Mouse (Mus musculus) gonadal fat pad, adult 2 months (tissue): Measurements from ENCODE around the gene Ppfibp2. TPM values are rescaled to one million over a fixed set of nuclear protein-coding genes. Genes with fewer than 3 reads are reported as not detected.

Source experiments
- DNase-seq: peaks from one replicate; pipeline ENCODE4 v3.0.0-alpha.2; 2012; ENCODE audit warnings: low read depth
- polyA plus RNA-seq: library from polyadenylated mRNA; depleted of rRNA; stranded (reverse); fragments of >200 nt; gene quantifications from 2 replicates; pipeline ENCODE4 v1.2.3, GENCODE M21; 2012

Gene Ppfibp2
- polyA plus RNA-seq, 1 experiment, result 13.2 TPM

DNA sequence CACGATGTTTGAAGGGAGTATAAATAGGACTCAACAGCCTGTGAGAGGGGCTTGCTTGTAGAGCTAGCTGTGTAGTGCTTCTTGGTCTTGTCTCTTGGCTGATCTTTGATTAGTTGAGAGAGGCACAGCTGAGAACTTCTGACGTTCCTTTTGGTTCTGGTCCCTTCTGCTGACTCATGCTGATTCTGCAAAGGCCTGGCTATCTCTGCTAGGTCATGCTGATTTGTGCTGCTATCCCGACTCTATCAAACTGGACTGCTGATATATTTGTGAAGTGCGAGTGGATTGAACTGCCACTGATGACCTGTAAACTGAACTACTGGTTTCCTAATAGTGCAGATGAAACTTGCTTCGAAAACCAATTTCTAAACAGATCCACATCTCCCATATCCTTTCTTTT, 15.9 kb downstream of the Ppfibp2 start:
- DNase-seq, result no peak

DNA sequence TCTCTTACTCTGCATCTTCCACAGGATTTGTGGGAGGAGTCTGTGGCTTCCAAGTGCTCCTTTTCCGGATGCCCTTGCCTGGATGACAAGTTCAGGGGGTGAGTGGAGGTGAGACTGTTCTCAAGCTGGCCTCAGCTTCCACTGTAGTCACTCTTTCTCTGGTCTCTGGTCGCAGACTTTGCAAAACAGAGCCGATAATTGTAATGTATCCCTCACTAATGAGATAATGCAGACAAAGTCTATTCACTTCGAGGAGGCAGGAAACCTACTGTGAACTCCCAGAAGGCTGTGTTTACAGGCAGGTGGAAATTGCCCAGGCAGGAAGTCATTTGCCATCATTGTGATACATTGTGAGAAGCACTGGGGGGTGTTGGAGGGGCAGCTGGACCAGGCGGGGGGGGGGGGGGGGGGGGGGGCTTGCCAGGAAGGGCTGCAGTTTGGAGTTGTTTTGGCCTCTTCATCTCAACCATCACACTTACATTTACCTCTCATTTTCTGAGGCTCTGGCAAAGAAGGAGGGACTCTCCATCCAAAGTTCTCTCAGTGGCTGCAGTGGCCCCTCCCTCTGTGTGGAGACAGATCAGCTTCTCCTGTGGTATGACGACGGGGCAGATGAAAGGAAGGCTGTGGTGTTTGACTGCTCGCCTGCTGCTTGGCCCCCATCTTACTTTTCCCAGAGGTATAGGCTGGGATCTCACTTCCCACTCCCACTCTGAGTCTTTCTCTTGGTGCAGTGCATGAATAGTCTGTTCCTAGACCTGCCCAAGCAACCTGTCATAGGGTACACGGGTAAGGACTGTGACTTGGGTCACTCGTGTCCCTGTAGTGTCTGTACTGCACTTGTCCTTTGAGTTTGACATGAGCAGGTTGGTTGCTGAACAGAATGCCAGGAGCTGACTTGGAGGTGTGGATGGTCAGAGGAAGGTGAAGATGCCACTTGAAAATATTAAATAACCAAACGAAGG, 23.3 kb downstream of the Ppfibp2 start:
- no peak for DNase-seq

- no peak for DNase-seq
Observed at GRCm38 (mm10) chr7:107619225-107619624, 24.2 kb downstream of the Ppfibp2 start.

- no peak for DNase-seq
Observed at GRCm38 (mm10) chr7:107620137-107620536, 25.1 kb downstream of the Ppfibp2 start.

DNA sequence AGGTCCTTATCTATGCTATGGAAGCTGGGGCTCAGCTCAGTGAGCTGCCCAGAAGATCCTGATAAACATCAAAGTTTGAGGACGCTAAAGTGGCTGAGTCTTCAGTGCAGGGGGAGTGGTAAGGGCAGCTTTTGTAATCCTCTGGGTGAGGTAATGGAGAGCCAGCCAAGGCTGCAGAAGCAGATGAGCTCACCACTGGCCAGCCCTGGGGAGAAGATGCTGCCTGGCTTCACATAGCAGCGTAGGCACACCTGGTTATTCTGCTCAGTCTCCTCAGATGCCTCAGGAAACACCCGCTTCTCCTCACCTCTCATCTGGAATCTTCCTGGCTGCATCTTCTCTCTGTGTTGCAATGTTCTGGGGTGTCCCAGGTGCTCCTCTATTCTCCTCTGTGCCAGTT, 29.4 kb downstream of the Ppfibp2 start:
- peak; percentile 65 for DNase-seq

- DNase-seq, result no peak
Observed at GRCm38 (mm10) chr7:107625061-107625460, 30.1 kb downstream of the Ppfibp2 start, which contains the start of gene 5330417H12Rik. Gene 5330417H12Rik (minus strand): TSS chr7:107625161.

GRCm38 (mm10) chr7:107625781-107626180, 30.8 kb downstream of the Ppfibp2 start:
- DNase-seq, result no peak

- no peak for DNase-seq
Observed at GRCm38 (mm10) chr7:107628383-107628782, 33.4 kb downstream of the Ppfibp2 start.

GRCm38 (mm10) chr7:107633201-107633600, 38.2 kb downstream of the Ppfibp2 start:
- DNase-seq, result no peak

DNA sequence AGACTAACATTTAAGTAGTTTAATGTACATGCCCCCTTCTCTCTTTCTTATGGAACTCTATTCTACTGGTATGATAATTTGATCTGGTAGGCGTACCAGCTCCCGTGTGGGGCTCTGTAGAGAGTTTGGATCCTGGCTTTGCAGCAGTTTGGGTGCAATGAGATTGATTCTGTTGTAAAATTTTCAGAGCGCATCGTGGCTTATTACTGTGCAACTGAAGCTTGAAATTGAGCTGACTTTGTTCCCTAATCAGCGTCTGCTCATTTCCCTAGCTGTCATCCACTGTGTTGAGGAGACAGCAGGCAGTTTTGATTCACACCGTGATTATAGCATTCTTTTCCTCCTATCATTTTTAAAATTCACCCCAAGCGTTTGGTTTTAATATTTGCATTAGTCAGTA, 42.4 kb downstream of the Ppfibp2 start:
- no peak for DNase-seq

GRCm38 (mm10) chr7:107638026-107638425, 43.0 kb downstream of the Ppfibp2 start:
- DNase-seq, result no peak

DNA sequence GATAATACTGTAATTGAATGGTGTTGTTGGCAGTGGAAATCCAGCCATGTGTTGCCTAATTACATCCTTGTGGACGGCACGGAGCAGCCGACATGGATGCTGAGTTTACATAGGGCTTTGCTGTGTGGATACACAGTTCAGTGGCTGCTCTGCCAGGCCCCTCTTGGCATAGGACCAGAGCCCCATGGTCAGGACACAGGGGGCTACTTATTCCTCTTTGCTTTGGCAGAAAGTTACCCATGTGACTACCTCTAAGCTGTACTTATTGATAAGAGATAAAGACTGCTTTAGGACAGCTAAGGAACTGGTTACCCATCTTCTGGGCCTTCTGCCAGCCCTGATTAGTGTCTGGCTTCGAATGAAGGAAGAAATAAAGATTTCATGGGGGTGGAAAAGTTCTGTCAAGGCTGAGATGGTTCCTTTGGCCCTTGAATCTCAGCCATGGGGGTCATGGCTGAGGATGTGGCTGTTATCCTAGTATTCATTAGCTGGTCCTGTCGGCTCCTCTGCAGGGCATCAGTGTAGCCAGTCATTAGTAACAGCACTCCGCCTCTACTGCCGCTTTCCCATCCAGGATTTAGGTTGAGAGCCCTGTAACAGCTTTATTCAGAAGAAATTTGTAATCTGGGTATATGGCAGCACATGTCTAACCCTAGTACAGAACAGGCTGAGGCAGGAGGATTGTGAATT, 47.7 kb downstream of the Ppfibp2 start:
- no peak for DNase-seq

- no peak for DNase-seq
Observed at GRCm38 (mm10) chr7:107644987-107645386, 50.0 kb downstream of the Ppfibp2 start.

DNA sequence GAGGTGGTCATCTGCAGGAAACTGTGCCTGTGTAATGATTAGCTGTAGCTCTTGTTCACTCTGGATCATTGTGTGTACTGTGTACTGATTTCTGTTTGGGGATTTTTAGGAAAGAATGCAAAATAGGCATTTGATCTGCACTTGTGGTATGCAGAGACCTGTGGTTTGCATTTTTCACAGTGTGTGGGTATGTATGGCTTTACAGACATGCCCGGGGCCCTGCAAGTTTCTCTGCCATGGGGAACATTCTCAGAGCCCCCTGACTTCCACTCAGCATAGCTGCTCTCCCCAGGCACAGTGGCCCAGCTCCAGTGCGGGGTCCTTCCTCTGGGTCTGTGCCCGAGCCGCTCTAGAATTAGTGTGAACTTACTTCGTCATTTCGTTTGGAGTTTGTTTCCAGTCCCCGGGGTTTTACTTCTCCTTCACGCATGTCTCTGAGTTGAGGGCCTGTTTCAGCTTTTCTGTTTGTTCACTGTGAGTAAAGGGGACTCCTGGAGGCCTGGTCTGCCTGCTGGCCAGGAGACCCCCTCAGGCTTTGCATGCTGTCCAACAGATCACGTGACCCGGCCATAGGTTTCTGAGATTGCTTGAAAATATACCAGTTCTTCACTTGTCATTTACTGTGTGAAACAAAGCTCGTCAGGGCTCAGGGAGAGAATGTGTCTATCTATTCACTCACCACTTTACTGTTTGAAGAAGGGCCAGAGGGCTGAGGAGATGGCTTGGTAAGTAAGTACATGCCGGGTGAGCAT, 54.1 kb downstream of the Ppfibp2 start:
- DNase-seq, result no peak

DNA sequence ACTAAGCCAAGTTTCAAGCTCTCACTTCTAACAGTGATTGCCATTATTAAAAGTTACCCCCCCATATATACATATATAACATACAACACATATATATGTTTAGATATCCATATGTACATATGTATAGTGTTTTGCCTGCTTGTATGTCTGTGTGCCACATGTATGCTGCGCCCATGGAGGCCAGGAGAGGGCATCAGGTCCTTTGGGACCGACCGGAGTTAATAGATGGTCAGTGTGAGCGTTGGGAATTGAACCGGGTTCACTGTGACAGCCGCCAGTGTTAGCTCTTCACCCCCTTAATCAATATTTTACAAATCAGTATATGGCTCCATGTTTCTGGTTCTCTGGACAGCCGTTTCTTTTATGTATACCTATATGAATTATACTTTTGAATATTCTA, 55.0 kb downstream of the Ppfibp2 start:
- DNase-seq, result no peak

DNA sequence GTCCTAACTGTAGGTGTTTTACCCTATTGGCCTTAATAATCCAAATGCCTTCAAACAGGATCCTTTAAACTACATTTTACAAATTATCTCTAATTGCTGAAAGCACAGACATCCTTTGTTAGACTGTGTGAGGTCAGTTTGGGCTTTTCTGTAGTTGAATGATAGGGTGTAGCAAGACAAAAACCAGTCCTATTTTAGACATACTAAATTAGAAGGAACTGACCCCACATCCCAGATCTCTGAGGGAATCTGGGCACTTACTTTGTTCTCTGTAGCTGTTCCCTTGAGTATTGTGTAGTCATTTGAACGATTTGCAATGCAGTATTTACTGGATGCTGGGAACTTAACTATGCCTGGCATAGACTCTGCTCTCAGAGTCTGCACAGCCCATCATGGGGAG, 56.8 kb downstream of the Ppfibp2 start:
- no peak for DNase-seq

GRCm38 (mm10) chr7:107656451-107656850, 61.4 kb downstream of the Ppfibp2 start:
- no peak for DNase-seq

- DNase-seq, result peak; percentile 80
Observed at GRCm38 (mm10) chr7:107659186-107659918, 64.3 kb downstream of the Ppfibp2 start.

- DNase-seq, result no peak
Observed at GRCm38 (mm10) chr7:107661189-107661842, 66.3 kb downstream of the Ppfibp2 start.

DNA sequence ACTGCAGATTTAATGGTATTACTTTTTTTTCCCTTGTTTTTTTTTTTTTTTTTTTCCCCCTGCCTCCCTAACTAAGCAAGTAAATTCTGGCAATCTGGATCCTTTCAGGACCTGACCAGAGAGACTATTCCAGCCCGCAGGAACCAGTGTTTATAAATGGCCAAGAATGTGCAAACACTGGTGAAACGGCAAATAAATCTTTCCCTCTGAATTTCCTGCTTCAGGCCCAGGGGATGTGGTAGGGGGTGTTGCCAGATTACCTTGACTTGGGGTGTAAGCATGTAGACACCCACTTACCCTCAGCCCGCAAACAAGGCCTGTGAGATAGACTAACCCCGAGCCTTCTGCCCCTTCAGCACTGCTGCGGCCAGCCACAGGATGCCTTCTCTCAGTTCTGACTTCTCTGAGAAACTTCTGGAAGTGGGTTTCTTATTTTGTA, 66.9 kb downstream of the Ppfibp2 start:
- no peak for DNase-seq

DNA sequence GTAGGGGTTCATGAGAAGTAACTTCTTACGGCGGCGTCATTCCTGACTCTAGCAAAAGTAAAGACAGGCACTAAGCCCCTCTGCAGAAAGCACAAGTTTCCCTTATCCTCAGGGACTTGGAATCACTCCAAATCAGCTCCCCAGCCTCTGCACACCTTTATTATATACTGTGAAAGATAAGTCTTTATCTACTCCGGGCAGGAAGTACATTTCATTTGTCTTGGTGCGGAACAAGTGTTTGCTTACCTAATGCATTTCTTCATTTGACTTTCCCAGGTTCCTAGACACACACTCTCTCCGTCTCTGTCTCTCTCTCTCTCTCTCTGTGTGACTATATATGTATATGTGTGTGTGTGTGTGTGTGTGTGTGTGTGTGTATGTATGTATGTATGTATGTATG, 68.6 kb downstream of the Ppfibp2 start:
- no peak for DNase-seq
